Mouse (Mus musculus) colon, adult 2 months (tissue): ENCODE measurements around the gene Lce3d. TPM values are rescaled to one million over a fixed set of nuclear protein-coding genes. Genes with fewer than 3 reads are reported as not detected.

Experiments
- polyA plus RNA-seq: library from polyadenylated mRNA; depleted of rRNA; stranded (reverse); fragments of >200 nt; gene quantifications from 2 replicates; pipeline ENCODE4 v1.2.3, GENCODE M21; 2012; rRNA removed

Lce3d gene
- not detected in 2 replicates for polyA plus RNA-seq

GRCm38 (mm10) chr3:92957090-92957489 lies at the start of gene Lce3d:
Lce3d (plus strand) TSS chr3:92957390.

GRCm38 (mm10) chr3:92926130-92926529 lies 31.1 kb upstream of the Lce3d start, which contains the start of gene Lce3a:
Lce3a (minus strand) TSS chr3:92926230.

GRCm38 (mm10) chr3:92932679-92933078 lies 24.5 kb upstream of the Lce3d start, which contains the start of gene Lce3b:
Lce3b (plus strand) TSS chr3:92932979.

GRCm38 (mm10) chr3:92944186-92944585 lies 13.0 kb upstream of the Lce3d start, which contains the start of gene Lce3c:
Lce3c (plus strand) TSS chr3:92944486.

GRCm38 (mm10) chr3:92966761-92967160 lies 9.6 kb downstream of the Lce3d start, which contains the start of gene Lce3e:
Lce3e (plus strand) TSS chr3:92967061.

GRCm38 (mm10) chr3:92991926-92992325 lies 34.7 kb downstream of the Lce3d start, which contains the start of gene Lce3f:
Lce3f (plus strand) TSS chr3:92992226.

Other genes starting within 250 kb of the Lce3d start
- gene Lce1e, start 248.3 kb upstream of the Lce3d start, polyA plus RNA-seq = not detected in 2 replicates
- not detected in 2 replicates for gene Lce1f, start 237.0 kb upstream of the Lce3d start, polyA plus RNA-seq
- gene Gm38119, start 218.3 kb upstream of the Lce3d start, polyA plus RNA-seq = not detected in 2 replicates
- gene Lce1g, start 205.1 kb upstream of the Lce3d start, polyA plus RNA-seq = not detected in 2 replicates
- gene Lce1h, start 192.3 kb upstream of the Lce3d start, polyA plus RNA-seq = not detected in 2 replicates
- not detected in 2 replicates for gene Lce1i, start 178.5 kb upstream of the Lce3d start, polyA plus RNA-seq
- gene Lce1j, start 166.9 kb upstream of the Lce3d start, polyA plus RNA-seq = not detected in 2 replicates
- not detected in 2 replicates for gene Lce1k, start 149.5 kb upstream of the Lce3d start, polyA plus RNA-seq
- not detected in 2 replicates for gene Kprp, start 130.1 kb upstream of the Lce3d start, polyA plus RNA-seq
- gene Lce1l, start 106.1 kb upstream of the Lce3d start, polyA plus RNA-seq = not detected in 2 replicates
- gene 2310050C09Rik, start 87.2 kb upstream of the Lce3d start, polyA plus RNA-seq = not detected in 2 replicates
- gene Lce3a, start 31.2 kb upstream of the Lce3d start, polyA plus RNA-seq = not detected in 2 replicates
- gene Lce3b, start 24.4 kb upstream of the Lce3d start, polyA plus RNA-seq = not detected in 2 replicates
- gene Lce3c, start 12.9 kb upstream of the Lce3d start, polyA plus RNA-seq = not detected in 2 replicates
- not detected in 2 replicates for gene Lce3e, start 9.7 kb downstream of the Lce3d start, polyA plus RNA-seq
- gene Lce3f, start 34.8 kb downstream of the Lce3d start, polyA plus RNA-seq = not detected in 2 replicates
- gene Crct1, start 58.3 kb downstream of the Lce3d start, polyA plus RNA-seq = not detected in 2 replicates
- not detected in 2 replicates for gene Lce1m, start 61.7 kb downstream of the Lce3d start, polyA plus RNA-seq
- not detected in 2 replicates for gene Gm4858, start 111.4 kb downstream of the Lce3d start, polyA plus RNA-seq
- gene Crnn, start 187.4 kb downstream of the Lce3d start, polyA plus RNA-seq = 0.29 and 0.38 TPM in 2 replicates
- gene Flg2, start 239.9 kb downstream of the Lce3d start, polyA plus RNA-seq = not detected in 2 replicates